Mouse (Mus musculus) myocyte (in vitro differentiated cells): ENCODE measurements at regions not wholly inside any gene's neighbourhood (a gene's known extent, or its start where the extent isn't known, plus 50 kb on each side); places are given as distances from the start of the nearest gene placed in this dataset.

Experiments used
- H3K27me3 ChIP-seq: one replicate; pipeline ENCODE4 v1.6.1; 2011; ENCODE audit not compliant: control insufficient read depth, insufficient read depth, insufficient read length
- H3K36me3 ChIP-seq: one replicate; pipeline ENCODE4 v1.6.1; 2011; ENCODE audit not compliant: control insufficient read depth, insufficient read depth
- H3K4me2 ChIP-seq: one replicate; pipeline ENCODE4 v1.6.1; 2011; ENCODE audit warnings: low read depth, control low read depth
- H3K4me3 ChIP-seq: one replicate; pipeline ENCODE4 v1.5.1; 2011; ENCODE audit warnings: mild to moderate bottlenecking, control low read depth, moderate library complexity
- H3K79me2 ChIP-seq: one replicate; pipeline ENCODE4 v1.6.1; 2011; ENCODE audit not compliant: control insufficient read depth, insufficient read depth
- H3ac ChIP-seq: one replicate; pipeline ENCODE4 v1.6.1; 2011; ENCODE audit not compliant: control insufficient read depth, insufficient read length
- CEBPB ChIP-seq: IDR thresholded peaks from 2 replicates; pipeline ENCODE4 v1.6.1; 2011; ENCODE audit warnings: mild to moderate bottlenecking, moderate library complexity; ENCODE audit not compliant: poor library complexity, insufficient read depth, severe bottlenecking
- E2F4 ChIP-seq: IDR thresholded peaks from one replicate; pipeline ENCODE4 v1.6.1; 2011; ENCODE audit warnings: mild to moderate bottlenecking, control low read depth, moderate library complexity; ENCODE audit not compliant: insufficient read depth
- MAX ChIP-seq: IDR thresholded peaks from one replicate; pipeline ENCODE4 v1.6.1; 2011; ENCODE audit warnings: low read depth, mild to moderate bottlenecking, control low read depth
- MYOD1 ChIP-seq, 3 experiments: IDR thresholded peaks; one replicate each; pipeline ENCODE4 v1.6.1; 2011; ENCODE audit warnings: control low read depth in 2 of 3, low read depth in 2 of 3, mild to moderate bottlenecking in 2 of 3, moderate library complexity in 1 of 3; ENCODE audit not compliant: insufficient read length in 2 of 3, control insufficient read depth in 1 of 3
- MYOG ChIP-seq, 3 experiments: IDR thresholded peaks; one replicate each; pipeline ENCODE4 v1.6.1; 2011; ENCODE audit warnings: control low read depth in 2 of 3, low read depth in 2 of 3, mild to moderate bottlenecking in 2 of 3; ENCODE audit not compliant: insufficient read length in 2 of 3, control insufficient read depth in 1 of 3, insufficient read depth in 1 of 3
- POLR2A ChIP-seq: IDR thresholded peaks from one replicate; pipeline ENCODE4 v1.6.1; 2011; ENCODE audit warnings: low read depth, mild to moderate bottlenecking, control low read depth, moderate library complexity; ENCODE audit not compliant: insufficient read length
- POLR2AphosphoS2 ChIP-seq: IDR thresholded peaks from one replicate; pipeline ENCODE4 v1.6.1; 2011; ENCODE audit warnings: low read depth, control low read depth; ENCODE audit not compliant: insufficient read length
- REST ChIP-seq: IDR thresholded peaks from one replicate; pipeline ENCODE4 v1.6.1; 2011; ENCODE audit warnings: mild to moderate bottlenecking, control low read depth, moderate library complexity; ENCODE audit not compliant: insufficient read depth, insufficient read length
- SRF ChIP-seq: IDR thresholded peaks from one replicate; pipeline ENCODE4 v1.6.1; 2011; ENCODE audit warnings: low read depth; ENCODE audit not compliant: control insufficient read depth, insufficient read length
- TCF12 ChIP-seq: IDR thresholded peaks from one replicate; pipeline ENCODE4 v1.6.1; 2011; ENCODE audit warnings: mild to moderate bottlenecking, control low read depth; ENCODE audit not compliant: poor library complexity, insufficient read depth, severe bottlenecking
- TCF3 ChIP-seq: IDR thresholded peaks from one replicate; pipeline ENCODE4 v1.6.1; 2011; ENCODE audit warnings: low read depth, control low read depth; ENCODE audit not compliant: insufficient read length
- USF1 ChIP-seq: IDR thresholded peaks from one replicate; pipeline ENCODE4 v1.6.1; 2011; ENCODE audit warnings: low read depth, mild to moderate bottlenecking, control low read depth, moderate library complexity

GRCm38 (mm10) chr15:8854336-8854735, 113.4 kb upstream of the Ranbp3l start:
- Histone ChIP-seq H3K4me2 (peak overlapping the region; percentile 53), H3K27me3 (no peaks in the 10 kb centered on the region), H3ac (no peak overlapping the region), H3K79me2 (no peaks in the 10 kb centered on the region), H3K4me3 (no peak overlapping the region), H3K36me3 (no peaks in the 10 kb centered on the region)
- TF ChIP-seq MYOD1 (IDR thresholded peaks at IDR 0.05; ENCODE audit: control insufficient read depth in 1 of 3, insufficient read length in 2 of 3, low read depth in 2 of 3) (peak in 1 of 3 experiments; percentile 31), POLR2A (no peak), TCF3 (no peak), POLR2AphosphoS2 (no peak), REST (no peak), TCF12 (peak; percentile 50), USF1 (peak; percentile 95), SRF (no peak), MYOG (IDR thresholded peaks at IDR 0.05; ENCODE audit: control insufficient read depth in 1 of 3, insufficient read depth in 1 of 3, insufficient read length in 2 of 3, low read depth in 2 of 3) (peak in 1 of 3 experiments; percentile 80), CEBPB (peak; percentile 59; the same call in 1 of the 2 replicates), MAX (no peak), E2F4 (no peak)

GRCm38 (mm10) chr15:8850996-8851395, 116.8 kb upstream of the Ranbp3l start:
- no peak for TF ChIP-seq TCF12
- no peak for TF ChIP-seq MAX
- TF ChIP-seq POLR2A = no peak
- no peak for TF ChIP-seq REST
- no peak for TF ChIP-seq SRF
- peak; percentile 73; the same call in 1 of the 2 replicates for TF ChIP-seq CEBPB
- no peak for TF ChIP-seq MYOG (IDR thresholded peaks at IDR 0.05; ENCODE audit: control insufficient read depth in 1 of 3, insufficient read depth in 1 of 3, insufficient read length in 2 of 3, low read depth in 2 of 3)
- no peak for TF ChIP-seq E2F4
- no peak for TF ChIP-seq TCF3
- no peak for TF ChIP-seq USF1
- TF ChIP-seq MYOD1 (IDR thresholded peaks at IDR 0.05; ENCODE audit: control insufficient read depth in 1 of 3, insufficient read length in 2 of 3, low read depth in 2 of 3) = peak in 1 of 3 experiments; percentile 8
- no peak for TF ChIP-seq POLR2AphosphoS2
- no peaks in the 10 kb centered on the region for H3K79me2 ChIP-seq
- H3K36me3 ChIP-seq = no peaks in the 10 kb centered on the region
- no peak overlapping the region for H3K4me2 ChIP-seq
- H3K27me3 ChIP-seq = no peaks in the 10 kb centered on the region
- no peak overlapping the region for H3ac ChIP-seq
- H3K4me3 ChIP-seq = no peak overlapping the region

- no peak for TF ChIP-seq MAX
- TF ChIP-seq USF1 = no peak
- TF ChIP-seq E2F4 = no peak
- no peak for TF ChIP-seq MYOD1 (IDR thresholded peaks at IDR 0.05; ENCODE audit: control insufficient read depth in 1 of 3, insufficient read length in 2 of 3, low read depth in 2 of 3)
- TF ChIP-seq POLR2AphosphoS2 = no peak
- TF ChIP-seq REST = no peak
- no peak for TF ChIP-seq TCF3
- TF ChIP-seq MYOG (IDR thresholded peaks at IDR 0.05; ENCODE audit: control insufficient read depth in 1 of 3, insufficient read depth in 1 of 3, insufficient read length in 2 of 3, low read depth in 2 of 3) = no peak
- no peak for TF ChIP-seq SRF
- no peak for TF ChIP-seq CEBPB
- no peak for TF ChIP-seq TCF12
- no peak for TF ChIP-seq POLR2A
- no peak overlapping the region for H3ac ChIP-seq
- no peaks in the 10 kb centered on the region for H3K27me3 ChIP-seq
- no peak overlapping the region for H3K4me2 ChIP-seq
- no peak overlapping the region for H3K4me3 ChIP-seq
- H3K79me2 ChIP-seq = no peaks in the 10 kb centered on the region
- no peaks in the 10 kb centered on the region for H3K36me3 ChIP-seq
Measured at GRCm38 (mm10) chr15:8849413-8849812, 118.3 kb upstream of the Ranbp3l start.

GRCm38 (mm10) chr15:8842129-8842528, 125.6 kb upstream of the Ranbp3l start:
- Histone ChIP-seq H3K27me3 (no peaks in the 10 kb centered on the region), H3K79me2 (no peaks in the 10 kb centered on the region), H3K36me3 (no peaks in the 10 kb centered on the region), H3K4me3 (no peak overlapping the region), H3ac (no peak overlapping the region), H3K4me2 (no peak overlapping the region)
- TF ChIP-seq MYOD1 (IDR thresholded peaks at IDR 0.05; ENCODE audit: control insufficient read depth in 1 of 3, insufficient read length in 2 of 3, low read depth in 2 of 3) = no peak
- TF ChIP-seq USF1 = no peak
- no peak for TF ChIP-seq MYOG (IDR thresholded peaks at IDR 0.05; ENCODE audit: control insufficient read depth in 1 of 3, insufficient read depth in 1 of 3, insufficient read length in 2 of 3, low read depth in 2 of 3)
- TF ChIP-seq REST = no peak
- no peak for TF ChIP-seq CEBPB
- no peak for TF ChIP-seq E2F4
- no peak for TF ChIP-seq POLR2A
- TF ChIP-seq MAX = no peak
- no peak for TF ChIP-seq POLR2AphosphoS2
- no peak for TF ChIP-seq SRF
- TF ChIP-seq TCF3 = no peak
- no peak for TF ChIP-seq TCF12

- H3K79me2 ChIP-seq = no peaks in the 10 kb centered on the region
- no peak overlapping the region for H3ac ChIP-seq
- no peaks in the 10 kb centered on the region for H3K27me3 ChIP-seq
- TF ChIP-seq POLR2A (no peak), CEBPB (no peak), MYOD1 (IDR thresholded peaks at IDR 0.05; ENCODE audit: control insufficient read depth in 1 of 3, insufficient read length in 2 of 3, low read depth in 2 of 3) (no peak), MYOG (IDR thresholded peaks at IDR 0.05; ENCODE audit: control insufficient read depth in 1 of 3, insufficient read depth in 1 of 3, insufficient read length in 2 of 3, low read depth in 2 of 3) (no peak), SRF (no peak), MAX (no peak), E2F4 (no peak), TCF3 (no peak), USF1 (no peak), TCF12 (no peak), POLR2AphosphoS2 (no peak), REST (no peak)
- H3K36me3 ChIP-seq = no peaks in the 10 kb centered on the region
- H3K4me2 ChIP-seq = no peak overlapping the region
- H3K4me3 ChIP-seq = no peak overlapping the region
Measured at GRCm38 (mm10) chr15:8839462-8839861, 128.3 kb upstream of the Ranbp3l start.
